Mouse (Mus musculus) G1E (cell line): ENCODE data around the gene Plch2.

Source experiments
- CTCF ChIP-seq: IDR thresholded peaks from 2 replicates; pipeline ENCODE4 v1.5.1; 2012; ENCODE audit warnings: low read depth, low read length, inconsistent platforms, mixed read lengths
- TAL1 ChIP-seq: conservative IDR thresholded peaks from 2 replicates; pipeline ENCODE4 v1.6.1; 2012; ENCODE audit warnings: low read depth, low read length, inconsistent platforms, mixed read lengths

- no peak for TF ChIP-seq TAL1
- no peak for TF ChIP-seq CTCF
Observed at GRCm38 (mm10) chr4:154935788-154936187, 120.8 kb downstream of the Plch2 start.
